Mouse (Mus musculus): ENCODE results near the gene Fam107a.

DNA sequence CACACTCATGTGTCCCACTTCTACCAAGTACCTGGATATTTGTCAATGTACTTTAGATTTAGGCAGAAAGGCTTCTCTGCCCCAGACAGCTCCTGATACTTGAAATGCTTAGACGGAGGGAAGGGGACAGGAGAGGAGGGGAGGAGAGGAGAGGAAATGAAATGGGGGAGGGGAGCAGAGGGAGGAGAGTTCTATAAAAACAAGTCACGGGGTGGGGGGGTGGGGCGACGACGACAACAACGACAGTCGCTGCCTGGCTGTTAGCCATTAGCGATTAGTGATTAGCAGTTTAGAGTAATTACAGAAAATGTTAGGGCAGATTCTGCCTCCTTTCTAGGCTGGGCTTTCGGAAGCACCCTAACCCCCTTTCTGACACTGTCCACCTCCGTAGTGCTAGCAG lies 15.1 kb downstream of the Fam107a start:
- no peak for TF ChIP-seq POLR2A (IDR thresholded peaks at IDR 0.05; ENCODE audit: low read depth, low read length)
- TF ChIP-seq CTCF (IDR thresholded peaks at IDR 0.05; ENCODE audit: extremely low read depth, insufficient read length, insufficient replicate concordance, low read depth, low read length), result no peak

All from small intestine, adult 2 months (tissue).